Mouse (Mus musculus) frontal cortex, postnatal 10 days (tissue): ENCODE results near the gene Aars2.

Experiments
- DNase-seq, 2 experiments: peaks; one replicate each; pipeline ENCODE4 v3.0.0; 2022; ENCODE audit warnings: low spot score in 2 of 2, mixed read lengths in 1 of 2

The Aars2 gene

DNA sequence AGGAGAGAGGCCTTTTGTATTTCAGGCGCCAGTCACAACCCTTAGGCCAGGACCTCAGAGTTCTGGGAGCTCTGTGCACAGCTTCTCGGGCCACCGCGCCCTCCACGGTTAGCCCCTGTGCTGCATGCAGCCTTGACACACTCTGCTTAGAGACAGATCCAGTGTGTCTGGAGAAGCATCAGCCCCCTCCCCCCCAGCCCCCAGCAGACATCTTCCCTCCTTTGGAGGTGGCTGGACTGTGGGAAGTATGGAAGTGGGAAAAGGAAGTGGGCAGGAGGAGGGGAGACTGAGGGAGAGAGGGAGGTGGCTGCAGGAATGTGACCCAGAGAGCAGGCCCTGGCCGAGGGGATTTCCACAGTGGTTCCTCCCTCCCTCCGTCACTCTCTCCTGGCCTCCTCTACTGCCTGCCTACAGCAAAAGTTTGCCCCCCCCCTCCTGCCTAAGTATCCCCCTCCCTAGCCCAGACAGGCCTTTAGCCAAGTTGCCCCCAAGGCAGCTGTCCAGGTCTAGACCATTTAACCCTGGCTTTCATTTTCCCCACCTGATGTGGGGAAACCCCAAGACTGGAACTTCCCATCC lies 50.7 kb downstream of the Aars2 start:
- no peak for DNase-seq

DNA sequence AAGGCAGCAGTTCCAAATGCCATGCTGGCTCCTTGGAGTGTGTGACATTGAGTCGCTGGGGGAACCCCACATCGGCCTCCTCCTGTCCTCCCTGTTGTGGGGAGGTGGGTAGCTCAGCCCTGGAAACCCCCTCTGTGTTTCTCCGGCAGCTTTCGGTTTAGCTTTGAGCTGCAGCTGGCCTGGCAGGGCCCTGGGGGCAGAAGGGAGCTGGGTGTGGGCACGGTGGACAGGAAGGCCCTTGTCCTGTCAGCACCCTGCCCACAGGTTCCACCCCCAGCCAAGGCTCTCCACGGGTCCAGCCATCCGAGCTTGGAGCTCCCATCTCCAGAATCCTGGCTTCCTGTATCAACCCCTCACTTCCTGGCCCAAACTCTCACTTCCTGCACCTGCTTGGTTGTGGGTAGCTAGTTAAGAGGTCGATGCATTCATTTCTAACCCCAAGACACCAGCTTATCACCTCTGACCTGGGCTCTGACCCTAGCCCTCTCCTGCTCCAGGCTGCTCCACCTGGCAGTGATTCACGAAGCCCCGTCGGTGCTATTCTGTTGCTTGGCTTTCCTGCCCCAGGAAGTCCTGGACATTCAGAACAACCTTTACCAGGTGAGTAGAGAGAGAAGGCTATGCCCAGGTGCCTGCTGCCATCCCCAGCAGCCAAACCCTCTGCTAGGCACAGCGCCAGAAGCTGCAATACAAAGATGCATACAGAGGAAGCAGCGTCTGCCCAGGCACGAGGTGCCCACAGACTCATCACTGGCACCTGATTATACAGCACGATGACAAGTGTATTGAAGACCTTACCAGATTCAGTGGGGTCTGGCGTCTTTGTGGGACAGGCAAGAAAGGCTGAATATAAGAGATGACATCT lies 51.6 kb downstream of the Aars2 start:
- DNase-seq: no peak

DNA sequence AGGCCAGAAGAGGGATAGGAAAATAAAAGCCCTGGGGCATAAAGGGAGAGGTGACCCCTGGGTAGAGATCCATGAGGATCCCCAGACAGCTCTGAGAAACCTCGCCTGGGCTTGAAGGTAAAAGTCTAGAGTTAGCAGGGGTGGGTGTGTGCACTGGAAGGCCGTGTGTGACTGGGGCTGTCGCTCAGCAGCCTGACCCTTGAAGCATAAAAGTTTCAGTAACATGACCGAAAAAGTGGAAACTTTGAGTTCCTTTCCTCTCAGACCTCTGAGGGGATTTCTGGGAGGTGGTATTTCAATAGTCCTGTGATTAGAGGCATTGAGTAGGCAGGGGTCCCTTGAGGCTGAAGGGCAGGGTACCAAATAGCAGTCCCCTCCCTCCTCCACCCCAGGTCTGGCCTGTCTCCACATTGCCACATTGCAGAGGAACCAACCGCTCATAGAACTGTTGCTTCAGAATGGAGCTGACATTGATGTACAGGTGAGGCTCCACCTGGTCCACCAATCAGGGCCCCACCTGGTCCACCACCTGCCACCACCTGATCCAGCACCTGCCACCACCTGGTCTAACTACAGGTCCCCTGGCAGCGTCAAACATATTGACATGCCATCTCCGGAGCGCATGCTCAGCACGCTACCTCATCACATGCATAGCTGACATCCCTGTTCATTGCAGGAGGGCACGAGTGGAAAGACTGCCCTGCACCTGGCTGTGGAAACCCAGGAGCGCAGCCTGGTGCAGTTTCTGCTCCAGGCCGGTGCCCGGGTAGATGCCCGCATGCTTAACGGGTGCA lies 53.3 kb downstream of the Aars2 start:
- no peak for DNase-seq

DNA sequence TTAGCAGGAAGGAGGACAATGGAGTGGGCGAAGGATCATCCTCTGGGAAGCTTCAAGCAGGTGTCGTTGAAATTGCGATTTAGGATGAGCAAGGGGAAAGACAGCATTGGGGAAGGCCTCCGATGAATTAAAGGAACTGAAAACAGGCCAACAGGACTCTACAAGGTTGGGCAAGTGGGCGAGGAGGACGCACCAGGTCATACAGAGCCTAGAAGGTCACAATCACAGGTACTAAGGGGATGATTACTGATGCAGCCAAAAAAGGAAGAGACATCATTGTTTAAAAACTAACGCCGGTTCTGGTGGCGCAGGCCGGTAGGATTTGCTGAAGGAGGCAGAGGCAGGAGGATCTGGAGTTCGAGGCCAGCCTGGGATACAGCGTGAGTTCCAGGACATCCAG lies 56.6 kb downstream of the Aars2 start:
- DNase-seq: no peak

DNA sequence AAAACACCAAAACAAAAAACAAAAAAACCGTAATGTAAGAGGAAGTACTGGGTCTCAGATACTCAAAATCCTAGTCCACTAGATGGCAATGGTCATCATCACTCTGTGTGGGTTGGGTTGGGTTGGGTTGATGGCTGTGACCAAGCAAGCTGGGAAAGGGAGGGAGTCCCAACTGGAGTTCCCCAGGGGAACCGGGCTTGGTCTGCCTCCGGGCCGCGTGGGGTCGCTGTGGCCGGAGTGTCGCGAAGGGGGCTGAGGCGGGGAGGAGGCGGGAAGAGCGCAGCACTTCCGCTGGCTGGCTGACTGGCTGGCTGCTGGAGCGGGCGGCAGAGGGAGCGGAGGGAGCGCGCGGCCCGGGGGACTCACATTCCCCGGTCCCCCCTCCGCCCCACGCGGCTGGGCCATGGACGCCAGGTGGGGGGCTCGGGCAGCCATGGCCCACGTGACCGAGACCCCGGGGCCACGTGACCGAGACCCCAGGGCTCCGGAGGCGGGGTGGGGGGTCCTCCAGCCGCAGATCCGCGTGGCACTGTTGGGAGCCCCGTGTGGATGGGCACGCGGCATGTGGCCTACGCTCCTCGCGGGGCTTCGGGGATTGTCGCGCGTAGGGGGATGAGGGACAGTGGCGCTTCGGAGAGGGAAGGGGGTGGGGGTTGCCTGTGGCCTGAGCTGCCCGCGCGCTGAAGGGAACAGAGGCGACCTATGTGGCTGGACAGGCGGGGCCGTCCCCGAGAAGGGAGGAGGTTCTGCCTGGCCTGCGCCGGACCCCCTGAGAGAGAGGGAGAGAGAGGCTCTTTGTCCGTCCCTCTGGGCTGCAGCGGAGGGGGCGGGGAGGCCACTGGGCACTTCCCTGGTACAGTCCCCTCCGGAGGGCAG lies 57.3 kb downstream of the Aars2 start, which contains the start of gene Slc35b2:
Slc35b2 (plus strand) TSS at position 220 of the 876 bp plus-strand sequence.
- peak; percentile 86 to 90 for DNase-seq

DNA sequence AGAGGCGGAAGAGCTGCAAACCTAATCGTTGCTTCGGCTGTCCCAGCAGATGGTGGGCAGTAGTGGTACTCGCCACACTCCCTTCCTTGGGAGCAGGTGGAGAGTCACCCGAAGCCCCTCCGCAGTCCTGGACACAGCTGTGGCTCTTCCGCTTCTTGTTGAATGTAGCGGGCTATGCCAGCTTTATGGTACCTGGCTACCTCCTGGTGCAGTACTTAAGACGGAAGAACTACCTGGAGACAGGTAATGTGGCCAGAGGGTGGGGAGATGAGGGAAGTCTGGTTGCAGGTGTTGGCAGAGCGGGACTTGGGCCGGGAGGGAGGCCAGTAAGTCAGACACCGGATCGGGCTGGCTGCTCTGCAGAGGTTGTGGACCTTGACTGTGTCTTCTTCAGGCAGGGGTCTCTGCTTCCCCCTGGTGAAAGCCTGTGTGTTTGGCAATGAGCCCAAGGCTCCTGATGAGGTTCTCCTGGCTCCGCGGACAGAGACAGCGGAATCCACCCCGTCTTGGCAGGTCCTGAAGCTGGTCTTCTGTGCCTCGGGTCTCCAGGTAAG lies 58.0 kb downstream of the Aars2 start:
- DNase-seq: no peak

DNA sequence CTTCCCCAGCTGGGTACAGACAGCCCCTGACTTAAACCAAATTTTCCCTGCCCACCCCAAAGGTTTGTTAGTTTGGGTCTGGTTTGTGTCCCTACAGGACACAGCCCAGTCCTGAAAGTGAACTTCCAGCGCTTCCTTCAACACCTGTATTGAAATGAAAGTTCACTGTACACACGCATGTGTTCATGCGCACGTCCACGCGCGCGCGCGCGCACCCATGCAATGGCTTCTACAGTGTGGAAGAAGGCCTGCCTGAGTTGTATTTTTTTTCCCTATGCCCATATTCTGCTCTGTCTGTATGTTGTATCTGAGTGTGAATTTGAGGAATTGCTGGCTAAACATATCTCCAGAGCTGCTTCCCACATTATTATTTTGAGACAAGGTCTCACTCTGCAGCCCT lies 58.5 kb downstream of the Aars2 start:
- DNase-seq: no peak

DNA sequence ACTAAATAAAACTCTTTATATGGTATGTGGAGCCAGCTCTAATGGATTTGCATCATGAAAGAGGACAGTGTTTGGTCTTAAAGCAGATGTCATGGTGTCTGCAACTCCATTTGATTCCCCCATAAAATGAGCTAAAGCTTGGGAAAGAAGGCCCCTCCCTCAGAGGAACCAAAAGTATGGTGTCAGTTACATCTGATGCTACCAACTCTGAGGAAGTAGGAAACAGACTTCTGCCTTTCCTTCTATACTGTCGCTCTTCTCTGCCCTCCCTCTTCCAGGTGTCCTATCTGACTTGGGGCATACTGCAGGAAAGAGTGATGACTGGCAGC lies 59.4 kb downstream of the Aars2 start:
- DNase-seq: no peak

DNA sequence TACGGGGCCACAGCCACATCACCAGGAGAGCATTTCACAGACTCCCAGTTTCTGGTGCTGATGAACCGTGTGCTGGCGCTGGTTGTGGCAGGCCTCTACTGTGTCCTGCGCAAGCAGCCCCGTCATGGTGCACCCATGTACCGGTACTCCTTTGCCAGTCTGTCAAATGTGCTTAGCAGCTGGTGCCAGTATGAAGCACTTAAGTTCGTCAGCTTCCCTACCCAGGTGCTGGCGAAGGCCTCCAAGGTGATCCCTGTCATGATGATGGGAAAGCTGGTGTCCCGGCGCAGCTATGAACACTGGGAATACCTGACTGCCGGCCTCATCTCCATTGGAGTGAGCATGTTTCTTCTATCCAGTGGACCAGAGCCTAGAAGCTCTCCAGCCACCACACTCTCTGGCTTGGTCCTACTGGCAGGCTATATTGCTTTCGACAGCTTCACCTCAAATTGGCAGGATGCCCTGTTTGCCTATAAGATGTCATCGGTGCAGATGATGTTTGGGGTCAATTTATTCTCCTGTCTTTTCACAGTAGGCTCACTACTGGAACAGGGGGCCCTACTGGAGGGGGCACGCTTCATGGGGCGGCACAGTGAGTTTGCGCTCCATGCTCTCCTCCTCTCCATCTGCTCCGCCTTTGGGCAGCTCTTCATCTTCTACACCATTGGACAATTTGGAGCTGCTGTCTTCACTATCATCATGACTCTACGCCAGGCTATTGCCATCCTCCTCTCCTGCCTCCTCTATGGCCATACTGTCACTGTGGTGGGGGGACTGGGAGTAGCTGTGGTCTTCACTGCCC lies 59.9 kb downstream of the Aars2 start:
- DNase-seq: no peak

DNA sequence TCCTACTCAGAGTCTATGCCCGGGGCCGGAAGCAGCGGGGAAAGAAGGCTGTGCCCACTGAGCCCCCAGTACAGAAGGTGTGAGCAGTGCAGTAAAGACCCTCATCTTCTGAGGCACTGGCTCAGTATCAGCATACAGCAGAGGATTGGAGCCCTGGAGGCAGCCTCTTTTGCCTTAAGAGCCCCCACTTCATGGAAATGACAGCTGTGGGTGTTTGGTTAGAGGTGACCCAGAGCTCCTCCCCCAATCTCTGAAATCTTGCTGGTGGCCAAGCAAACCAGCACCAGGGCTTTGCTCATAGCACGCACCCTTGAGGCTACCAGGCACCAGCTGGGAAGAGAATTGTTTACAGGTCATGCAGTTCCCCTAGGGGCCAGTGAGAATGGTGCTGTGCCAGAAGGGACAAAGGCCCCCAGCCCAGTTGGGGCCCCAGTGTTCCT lies 60.5 kb downstream of the Aars2 start:
- no peak for DNase-seq

DNA sequence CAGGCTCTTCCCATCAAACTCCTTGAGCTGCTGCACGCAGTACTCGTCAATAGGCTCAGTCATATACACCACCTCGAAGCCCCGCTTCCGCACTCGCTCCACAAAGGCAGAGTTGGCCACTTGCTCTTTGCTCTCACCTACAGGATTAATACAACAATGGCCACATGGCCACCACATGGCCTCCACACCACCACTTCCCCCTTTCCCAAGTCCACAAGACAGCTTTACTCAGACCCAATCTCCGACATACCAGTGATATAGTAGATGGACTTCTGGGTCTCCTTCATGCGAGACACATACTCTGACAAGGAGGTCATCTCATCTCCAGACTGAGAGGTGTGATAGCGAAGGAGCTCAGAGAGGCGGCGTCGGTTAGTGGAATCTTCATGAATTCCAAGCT lies 62.3 kb downstream of the Aars2 start:
- no peak for DNase-seq

DNA sequence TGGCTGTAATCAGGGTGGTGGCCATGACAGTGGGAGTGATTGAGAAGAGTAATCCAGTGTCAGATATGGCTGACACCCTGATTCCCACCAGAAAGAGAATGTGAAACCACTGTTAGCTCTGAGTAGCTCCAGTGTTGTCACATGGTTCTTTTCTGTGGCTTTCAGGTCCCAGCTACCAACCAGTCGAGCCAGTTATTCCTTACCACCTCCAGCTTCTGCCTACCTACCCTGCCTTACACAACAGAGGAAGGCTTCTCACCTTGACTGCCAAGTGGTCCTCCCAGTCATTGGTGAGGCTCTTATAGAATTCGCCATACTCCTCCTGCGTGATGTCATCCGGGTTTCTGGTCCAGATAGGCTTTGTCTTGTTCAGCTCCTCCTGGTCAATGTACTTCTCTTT lies 63.4 kb downstream of the Aars2 start:
- no peak for DNase-seq
